Mouse (Mus musculus) lung, postnatal 25 days (tissue): ENCODE results near the gene Olfr525.

Experiments used
- DNase-seq: peaks from one replicate; pipeline ENCODE4 v3.0.0; 2022; ENCODE audit warnings: low spot score

The Olfr525 gene

DNA sequence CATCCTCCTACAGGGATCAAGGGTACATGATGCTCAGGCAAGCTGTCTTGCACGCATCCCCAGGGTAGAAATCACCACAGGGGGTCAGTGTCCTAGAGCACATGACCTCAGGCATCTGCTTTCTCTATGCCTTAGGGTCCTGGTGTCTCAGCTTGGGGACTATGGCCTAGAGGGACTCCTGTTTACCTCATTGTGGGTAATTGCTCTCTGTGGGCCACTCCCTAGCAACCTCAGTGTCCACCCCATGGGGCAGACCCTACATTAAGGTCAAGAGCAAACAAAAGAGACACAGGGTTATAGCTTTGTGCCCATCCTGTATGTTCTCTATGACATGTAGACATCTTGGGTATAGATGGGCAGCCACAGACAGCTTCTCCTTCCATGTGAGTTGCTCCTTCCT is at the start of gene Olfr525:
Olfr525 (plus strand) TSS at position 301 of the 400 bp plus-strand sequence.
- no peak for DNase-seq

DNA sequence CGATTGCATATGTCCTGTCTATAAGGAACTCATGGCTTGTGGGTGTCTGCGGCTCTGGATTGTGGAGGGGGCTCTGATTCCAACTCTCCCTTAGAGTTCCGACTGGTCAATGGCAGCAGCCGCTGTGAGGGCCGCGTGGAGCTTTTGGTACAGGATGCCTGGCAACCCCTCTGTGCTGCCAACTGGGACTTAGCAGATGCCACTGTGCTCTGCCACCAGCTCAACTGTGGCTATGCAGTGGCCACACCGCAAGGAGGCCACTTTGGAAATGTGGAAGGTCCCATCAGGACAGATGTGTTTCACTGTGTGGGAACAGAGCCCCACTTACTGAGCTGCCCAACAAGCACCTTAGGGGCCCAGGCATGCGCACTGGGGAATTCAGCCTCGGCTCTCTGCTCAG is 24.9 kb upstream of the Olfr525 start:
- no peak for DNase-seq

DNA sequence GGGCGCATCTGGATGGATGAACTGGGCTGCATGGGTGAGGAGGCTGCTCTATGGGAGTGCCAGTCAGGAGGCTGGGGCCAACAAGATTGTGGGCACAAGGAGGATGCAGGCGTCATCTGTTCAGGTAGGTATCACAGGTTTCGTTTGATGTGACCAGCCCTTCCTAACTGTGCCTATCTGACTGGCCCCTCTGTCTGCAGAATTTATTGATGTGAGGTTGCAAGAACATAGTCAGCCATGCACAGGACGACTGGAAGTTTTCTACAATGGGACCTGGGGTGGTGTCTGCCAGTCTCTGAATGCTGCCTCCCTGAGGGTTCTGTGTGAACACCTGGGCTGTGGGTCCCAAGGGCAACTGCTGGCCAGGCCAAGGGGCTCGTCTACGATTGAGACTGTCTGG is 23.8 kb upstream of the Olfr525 start:
- DNase-seq, result no peak

DNA sequence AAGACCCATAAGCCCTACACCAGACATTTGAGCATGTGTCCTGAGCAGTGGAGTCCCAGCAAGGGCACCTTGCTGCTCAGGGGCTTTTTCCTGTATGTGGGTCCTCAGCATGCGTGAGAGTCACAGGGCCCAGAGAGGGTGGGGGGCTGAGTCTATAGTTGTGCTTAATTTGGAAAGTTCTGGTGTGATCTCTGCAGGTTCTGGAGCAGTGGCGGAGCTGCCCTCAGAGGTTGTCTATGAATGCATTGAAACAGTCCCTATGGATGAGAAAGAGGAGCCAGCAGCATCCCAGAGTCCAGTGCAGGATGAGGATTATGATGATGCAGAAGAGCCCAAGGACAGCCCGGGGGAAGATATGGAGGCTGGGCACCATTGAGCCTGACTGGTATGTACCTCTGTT is 21.2 kb upstream of the Olfr525 start:
- no peak for DNase-seq

DNA sequence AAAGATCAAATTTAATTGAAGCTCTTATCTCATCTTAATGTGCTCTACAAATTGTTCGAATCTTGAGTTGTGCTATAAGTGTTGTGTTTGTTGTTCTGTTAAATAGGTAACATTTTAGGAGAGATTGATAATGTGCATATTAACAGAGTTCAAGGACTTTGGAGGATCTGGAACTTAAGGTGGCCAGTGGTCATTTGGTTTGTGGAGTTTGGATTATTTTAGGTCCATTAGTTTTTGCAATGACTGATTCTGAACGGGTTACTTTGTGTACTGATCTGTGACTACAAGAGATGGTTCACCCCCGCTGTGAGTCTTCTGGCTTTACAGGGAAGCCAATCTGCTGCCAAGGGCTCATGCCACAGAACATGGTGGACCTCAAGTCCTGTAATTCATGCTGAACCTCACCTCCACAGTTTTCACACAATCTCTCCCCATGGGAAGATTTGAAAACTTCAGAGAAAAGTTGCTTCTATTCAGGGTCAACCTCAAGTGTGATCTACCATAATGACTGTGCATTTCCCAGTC is 735 bp upstream of the Olfr525 start:
- no peak for DNase-seq

DNA sequence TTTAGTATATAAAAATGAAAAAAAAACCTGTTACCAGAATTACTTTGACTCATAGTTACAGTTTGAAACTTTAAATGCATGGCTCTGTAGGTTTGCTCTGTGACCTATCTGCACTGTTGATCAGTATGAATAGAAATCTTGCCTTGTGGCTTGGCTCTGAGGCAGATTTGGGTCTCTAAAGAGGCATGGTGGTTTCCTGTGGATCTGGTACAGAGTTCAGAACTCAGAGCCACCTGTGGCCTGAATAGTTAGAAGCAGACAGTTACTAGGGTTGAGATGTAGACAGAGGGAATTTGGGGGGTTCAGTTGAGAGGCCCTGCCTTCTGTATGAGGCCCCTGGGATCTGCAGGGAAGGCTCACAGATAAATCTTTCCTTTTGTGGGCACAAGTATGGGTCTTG is 477 bp downstream of the Olfr525 start:
- DNase-seq, result no peak

DNA sequence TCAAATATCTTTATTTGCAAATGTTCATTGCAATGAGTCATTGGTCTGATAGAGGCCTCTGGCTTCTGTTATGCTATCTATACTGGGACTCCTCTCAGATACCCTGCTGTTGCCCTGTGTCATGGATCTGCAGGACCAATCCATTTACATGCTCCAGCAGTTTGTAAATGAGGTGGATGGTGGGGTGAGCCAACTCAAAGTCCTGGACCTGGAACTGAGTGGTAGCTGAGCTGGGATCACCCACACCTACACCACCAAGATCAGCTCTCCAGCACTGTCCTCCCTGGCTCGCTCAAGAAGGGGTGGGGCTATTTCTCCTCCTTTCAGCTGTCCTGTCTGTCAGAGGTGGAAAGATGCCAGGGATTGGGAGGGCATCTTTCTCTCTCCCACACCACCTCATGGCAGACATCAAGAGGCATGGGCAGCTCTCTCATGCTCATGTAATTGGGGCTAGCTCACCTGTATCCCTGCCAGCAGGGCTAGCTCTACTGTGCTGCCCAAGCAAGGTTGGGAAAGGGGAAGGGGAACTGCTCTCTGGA is 9.2 kb downstream of the Olfr525 start:
- no peak for DNase-seq

DNA sequence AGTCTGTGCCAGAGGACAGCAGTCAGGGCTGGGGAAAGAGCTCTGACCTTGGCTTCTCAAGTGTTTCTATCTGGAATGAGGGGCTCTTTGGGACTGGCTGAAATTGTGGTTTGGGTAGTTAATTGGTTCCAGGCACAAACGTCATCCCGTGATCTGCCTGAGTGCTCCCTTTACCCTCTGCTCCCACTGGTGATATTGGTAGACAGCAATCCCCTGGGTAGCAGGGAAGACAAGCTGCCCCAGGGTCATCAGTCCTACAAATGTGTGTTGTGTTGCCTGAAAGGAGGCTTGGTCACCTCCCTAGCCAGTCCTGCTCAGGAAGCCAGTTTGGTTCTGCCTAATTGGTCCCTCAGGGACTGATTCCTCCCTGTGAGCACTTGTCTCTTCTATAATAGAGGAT is 13.1 kb downstream of the Olfr525 start, which contains the start of gene Olfr527:
Olfr527 (plus strand) TSS at position 301 of the 400 bp plus-strand sequence.
- DNase-seq, result no peak

DNA sequence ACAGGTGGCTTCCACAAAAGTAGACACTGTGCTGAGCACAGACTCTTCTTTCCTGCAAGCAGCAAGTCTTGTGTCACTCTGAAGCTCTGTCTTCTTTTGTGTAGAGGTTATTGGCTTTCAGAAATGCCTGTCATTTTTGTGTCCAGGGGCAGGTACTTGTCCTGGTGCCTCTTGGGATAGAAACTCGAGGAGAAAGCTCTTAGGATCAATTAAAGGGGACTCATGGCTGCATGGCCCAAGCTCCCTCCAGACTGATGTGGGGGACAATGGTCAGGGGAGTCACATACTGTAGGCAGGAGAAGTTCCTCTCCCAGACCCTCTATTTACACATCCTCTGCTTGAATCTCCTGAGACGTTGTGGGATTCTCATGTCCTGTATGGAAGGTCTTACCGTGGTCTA is 40.9 kb downstream of the Olfr525 start, which contains the start of gene Olfr60:
Olfr60 (minus strand) TSS at position 101 of the 400 bp plus-strand sequence.
- DNase-seq, result no peak

DNA sequence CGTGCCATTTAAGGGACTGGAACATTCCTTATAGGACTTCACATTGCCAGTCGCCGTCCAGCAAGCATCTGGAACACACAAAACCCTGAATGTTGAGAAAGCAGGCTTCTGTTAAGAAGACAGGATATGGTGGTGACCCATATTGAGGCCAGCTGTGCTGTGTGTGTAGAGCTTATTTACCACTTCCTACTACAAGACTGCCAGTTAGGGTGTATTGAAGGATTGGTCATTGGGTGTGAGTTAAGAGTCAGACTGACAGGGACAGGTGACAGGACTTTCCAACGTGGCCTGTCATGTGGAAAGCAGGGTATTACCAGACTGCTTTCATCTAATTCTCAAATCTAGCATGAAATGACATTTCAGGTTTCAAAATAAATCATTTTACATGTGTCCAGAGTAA is 53.6 kb downstream of the Olfr525 start:
- no peak for DNase-seq

DNA sequence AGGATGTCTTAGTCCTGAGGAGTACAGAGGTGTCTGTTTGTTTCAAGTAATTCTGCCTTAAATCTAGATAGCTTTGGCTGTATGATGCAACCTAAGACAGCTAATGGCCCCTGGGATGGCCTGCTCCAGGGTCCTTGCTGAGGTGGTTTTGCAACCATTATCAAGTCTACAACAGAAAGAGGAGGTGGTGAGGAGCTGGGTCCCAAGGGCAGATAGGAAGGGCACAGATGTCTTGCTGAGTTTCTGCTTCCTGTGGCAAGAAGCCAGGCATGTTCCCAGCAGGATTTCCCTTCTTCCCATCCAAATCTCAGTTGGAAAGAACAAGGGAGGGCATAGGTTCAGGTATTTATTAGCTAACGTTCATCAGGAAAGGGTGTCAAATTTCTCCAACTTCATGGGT is 55.6 kb downstream of the Olfr525 start, which contains the start of gene Olfr530:
Olfr530 (minus strand) TSS at position 101 of the 400 bp plus-strand sequence.
- DNase-seq, result no peak

DNA sequence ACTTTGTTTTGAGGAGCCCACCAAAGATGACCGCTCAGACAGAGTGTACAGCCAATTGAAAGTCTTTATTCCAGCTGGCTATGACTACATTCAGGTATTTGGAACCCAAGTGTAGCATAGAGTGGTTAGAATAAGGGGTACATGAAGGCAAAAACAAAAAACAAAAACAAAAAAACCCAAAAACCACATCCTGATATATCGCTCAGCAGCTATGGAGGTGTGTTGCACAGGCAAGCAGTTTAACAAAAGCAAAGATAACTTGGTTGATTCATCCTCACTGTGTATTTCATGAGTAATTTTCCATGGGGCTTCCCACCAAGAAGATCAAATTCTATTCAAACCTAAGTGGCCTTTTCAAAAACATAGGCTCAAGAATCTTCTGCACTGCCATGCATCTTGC is 56.3 kb downstream of the Olfr525 start:
- DNase-seq, result no peak
